Mouse (Mus musculus): ENCODE data around the gene Endov.

GRCm38 (mm10) chr11:119541082-119541481, 49.9 kb downstream of the Endov start:
- no peak for TF ChIP-seq CTCF (IDR thresholded peaks at IDR 0.05; ENCODE audit: insufficient read depth, low read length)
- no peak for TF ChIP-seq POLR2A (IDR thresholded peaks at IDR 0.05; ENCODE audit: borderline replicate concordance, extremely low read depth, low read depth, low read length)

Data from lung, adult 2 months (tissue).